Mouse (Mus musculus): Measurements from ENCODE around the gene Kdm4b. TPM values are rescaled to one million over a fixed set of nuclear protein-coding genes. Genes with fewer than 3 reads are reported as not detected.

Kdm4b gene
- polyA plus RNA-seq, 1 experiment from 2014 or later = 24.1 TPM

- Histone ChIP-seq H3K27ac (replicated peaks in 1 of 2; ENCODE audit: control insufficient read depth in 1 of 2, insufficient read depth in 1 of 2, low read depth in 2 of 2, low read length in 2 of 2) (no peak overlapping the region), H3K36me3 (ENCODE audit: control insufficient read depth, insufficient read depth, low read length) (peaks cover 96% of the 10 kb centered on the region), H3K9ac (ENCODE audit: low read length) (no peak overlapping the region), H3K4me3 (ENCODE audit: control insufficient read depth in 1 of 2, insufficient read depth in 1 of 2, low read depth in 1 of 2, low read length in 2 of 2) (no peak overlapping the region), H3K27me3 (ENCODE audit: control insufficient read depth, insufficient read depth, low read length) (no peaks in the 10 kb centered on the region), H3K4me2 (ENCODE audit: low read length) (no peak overlapping the region), H3K4me1 (ENCODE audit: control insufficient read depth in 2 of 2, insufficient read depth in 2 of 2, low read length in 2 of 2) (no peaks in the 10 kb centered on the region), H3K9me3 (ENCODE audit: control insufficient read depth, low read length) (no peaks in the 10 kb centered on the region)
- 82% methylated on average over 6 of the region's 6 CpGs for WGBS
- ATAC-seq (ENCODE audit: insufficient number of reproducible peaks, insufficient read depth, low FRiP score, low read depth) = no peak
Observed at GRCm38 (mm10) chr17:56380286-56380685, 54.4 kb downstream of the Kdm4b start.

GRCm38 (mm10) chr17:56381183-56381582 is 55.3 kb downstream of the Kdm4b start:
- Histone ChIP-seq H3K36me3 (ENCODE audit: control insufficient read depth, insufficient read depth, low read length) (peaks cover 96% of the 10 kb centered on the region), H3K4me1 (ENCODE audit: control insufficient read depth in 2 of 2, insufficient read depth in 2 of 2, low read length in 2 of 2) (no peaks in the 10 kb centered on the region), H3K4me3 (ENCODE audit: control insufficient read depth in 1 of 2, insufficient read depth in 1 of 2, low read depth in 1 of 2, low read length in 2 of 2) (no peak overlapping the region), H3K4me2 (ENCODE audit: low read length) (no peak overlapping the region), H3K27me3 (ENCODE audit: control insufficient read depth, insufficient read depth, low read length) (no peaks in the 10 kb centered on the region), H3K9ac (ENCODE audit: low read length) (no peak overlapping the region), H3K27ac (replicated peaks in 1 of 2; ENCODE audit: control insufficient read depth in 1 of 2, insufficient read depth in 1 of 2, low read depth in 2 of 2, low read length in 2 of 2) (no peak overlapping the region), H3K9me3 (ENCODE audit: control insufficient read depth, low read length) (no peaks in the 10 kb centered on the region)
- no peak for ATAC-seq (ENCODE audit: insufficient number of reproducible peaks, insufficient read depth, low FRiP score, low read depth)
- WGBS = 93% methylated on average over 5 of the region's 5 CpGs

GRCm38 (mm10) chr17:56382997-56383396 is 57.1 kb downstream of the Kdm4b start:
- Histone ChIP-seq H3K4me1 (ENCODE audit: control insufficient read depth in 2 of 2, insufficient read depth in 2 of 2, low read length in 2 of 2) (no peaks in the 10 kb centered on the region), H3K36me3 (ENCODE audit: control insufficient read depth, insufficient read depth, low read length) (peaks cover 96% of the 10 kb centered on the region), H3K27ac (replicated peaks in 1 of 2; ENCODE audit: control insufficient read depth in 1 of 2, insufficient read depth in 1 of 2, low read depth in 2 of 2, low read length in 2 of 2) (no peak overlapping the region), H3K4me3 (ENCODE audit: control insufficient read depth in 1 of 2, insufficient read depth in 1 of 2, low read depth in 1 of 2, low read length in 2 of 2) (no peak overlapping the region), H3K9ac (ENCODE audit: low read length) (no peak overlapping the region), H3K4me2 (ENCODE audit: low read length) (no peak overlapping the region), H3K9me3 (ENCODE audit: control insufficient read depth, low read length) (no peaks in the 10 kb centered on the region), H3K27me3 (ENCODE audit: control insufficient read depth, insufficient read depth, low read length) (no peaks in the 10 kb centered on the region)
- 89% methylated on average over 8 of the region's 8 CpGs for WGBS
- ATAC-seq (ENCODE audit: insufficient number of reproducible peaks, insufficient read depth, low FRiP score, low read depth) = no peak

DNA sequence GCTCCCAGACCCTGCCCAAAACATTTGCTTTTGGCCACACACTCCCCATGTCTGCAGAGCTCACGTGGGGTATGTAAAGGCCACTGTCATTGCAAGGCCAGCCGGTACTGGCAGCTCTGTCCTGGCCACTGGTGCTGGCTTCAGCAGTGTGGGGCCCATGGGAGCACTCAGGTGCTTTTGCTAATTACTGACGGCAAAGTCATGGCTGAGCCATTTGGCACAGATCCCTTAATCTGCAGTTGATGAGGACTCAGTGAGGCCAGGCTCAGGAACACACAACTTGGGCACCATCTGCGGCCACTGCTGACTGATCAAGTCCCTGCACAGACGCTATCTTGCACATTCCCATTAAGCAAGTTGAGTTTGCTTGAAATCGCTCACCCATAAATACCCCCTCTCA is 59.0 kb downstream of the Kdm4b start:
- 86% methylated on average over 6 of the region's 6 CpGs for WGBS

GRCm38 (mm10) chr17:56387612-56388011 is 61.8 kb downstream of the Kdm4b start:
- H3K9ac ChIP-seq (ENCODE audit: low read length) = no peak overlapping the region
- H3K27me3 ChIP-seq (ENCODE audit: control insufficient read depth, insufficient read depth, low read length) = no peaks in the 10 kb centered on the region
- 84% methylated on average over 6 of the region's 6 CpGs for WGBS
- ATAC-seq (ENCODE audit: insufficient number of reproducible peaks, insufficient read depth, low FRiP score, low read depth) = no peak
- no peaks in the 10 kb centered on the region for H3K9me3 ChIP-seq (ENCODE audit: control insufficient read depth, low read length)
- no peaks in the 10 kb centered on the region for H3K4me1 ChIP-seq (ENCODE audit: control insufficient read depth in 2 of 2, insufficient read depth in 2 of 2, low read length in 2 of 2)
- no peak overlapping the region for H3K27ac ChIP-seq (replicated peaks in 1 of 2; ENCODE audit: control insufficient read depth in 1 of 2, insufficient read depth in 1 of 2, low read depth in 2 of 2, low read length in 2 of 2)
- H3K4me3 ChIP-seq (ENCODE audit: control insufficient read depth in 1 of 2, insufficient read depth in 1 of 2, low read depth in 1 of 2, low read length in 2 of 2) = no peak overlapping the region
- H3K4me2 ChIP-seq (ENCODE audit: low read length) = no peak overlapping the region
- peaks cover 96% of the 10 kb centered on the region for H3K36me3 ChIP-seq (ENCODE audit: control insufficient read depth, insufficient read depth, low read length)

More for the DNA sequence above, 59.0 kb downstream of the Kdm4b start:
- Histone ChIP-seq H3K27me3 (ENCODE audit: control insufficient read depth, insufficient read depth, low read length) (no peaks in the 10 kb centered on the region), H3K4me1 (ENCODE audit: control insufficient read depth in 2 of 2, insufficient read depth in 2 of 2, low read length in 2 of 2) (no peaks in the 10 kb centered on the region), H3K9me3 (ENCODE audit: control insufficient read depth, low read length) (no peaks in the 10 kb centered on the region), H3K4me3 (ENCODE audit: control insufficient read depth in 1 of 2, insufficient read depth in 1 of 2, low read depth in 1 of 2, low read length in 2 of 2) (no peak overlapping the region), H3K9ac (ENCODE audit: low read length) (no peak overlapping the region), H3K4me2 (ENCODE audit: low read length) (no peak overlapping the region), H3K36me3 (ENCODE audit: control insufficient read depth, insufficient read depth, low read length) (peaks cover 96% of the 10 kb centered on the region), H3K27ac (replicated peaks in 1 of 2; ENCODE audit: control insufficient read depth in 1 of 2, insufficient read depth in 1 of 2, low read depth in 2 of 2, low read length in 2 of 2) (no peak overlapping the region)
- no peak for ATAC-seq (ENCODE audit: insufficient number of reproducible peaks, insufficient read depth, low FRiP score, low read depth)

- Histone ChIP-seq H3K9me3 (ENCODE audit: control insufficient read depth, low read length) (no peaks in the 10 kb centered on the region), H3K27ac (replicated peaks in 1 of 2; ENCODE audit: control insufficient read depth in 1 of 2, insufficient read depth in 1 of 2, low read depth in 2 of 2, low read length in 2 of 2) (no peak overlapping the region), H3K27me3 (ENCODE audit: control insufficient read depth, insufficient read depth, low read length) (no peaks in the 10 kb centered on the region), H3K4me1 (ENCODE audit: control insufficient read depth in 2 of 2, insufficient read depth in 2 of 2, low read length in 2 of 2) (no peaks in the 10 kb centered on the region), H3K4me3 (ENCODE audit: control insufficient read depth in 1 of 2, insufficient read depth in 1 of 2, low read depth in 1 of 2, low read length in 2 of 2) (no peak overlapping the region), H3K9ac (ENCODE audit: low read length) (no peak overlapping the region), H3K4me2 (ENCODE audit: low read length) (no peak overlapping the region), H3K36me3 (ENCODE audit: control insufficient read depth, insufficient read depth, low read length) (peaks cover 100% of the 10 kb centered on the region)
- ATAC-seq (ENCODE audit: insufficient number of reproducible peaks, insufficient read depth, low FRiP score, low read depth) = no peak
- WGBS = 94% methylated on average over 6 of the region's 6 CpGs
Observed at GRCm38 (mm10) chr17:56393238-56393637, 67.4 kb downstream of the Kdm4b start.

GRCm38 (mm10) chr17:56393889-56394288 is 68.0 kb downstream of the Kdm4b start:
- H3K4me2 ChIP-seq (ENCODE audit: low read length) = no peak overlapping the region
- 92% methylated on average over 10 of the region's 10 CpGs for WGBS
- H3K9ac ChIP-seq (ENCODE audit: low read length) = no peak overlapping the region

DNA sequence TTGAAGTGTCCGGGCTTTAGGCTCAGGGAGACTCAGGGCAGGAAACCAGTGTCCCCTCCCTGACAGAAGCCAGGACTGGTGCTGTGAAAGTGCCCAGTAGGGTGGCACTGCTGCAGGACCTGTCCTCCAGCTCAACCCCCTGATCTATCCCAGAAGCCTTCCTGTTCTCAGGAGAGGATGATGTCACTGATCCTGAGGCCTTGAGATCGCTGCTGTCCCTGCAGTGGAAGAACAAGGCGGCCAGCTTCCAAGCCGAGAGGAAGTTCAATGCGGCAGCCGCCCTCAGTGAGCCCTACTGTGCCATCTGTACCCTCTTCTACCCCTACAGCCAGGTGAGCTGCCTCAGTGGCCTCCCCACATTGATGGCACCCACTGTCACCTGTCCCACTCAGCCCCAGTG is 70.2 kb downstream of the Kdm4b start:
- H3K27me3 ChIP-seq (ENCODE audit: control insufficient read depth, insufficient read depth, low read length) = no peaks in the 10 kb centered on the region
- H3K36me3 ChIP-seq (ENCODE audit: control insufficient read depth, insufficient read depth, low read length) = peaks cover 100% of the 10 kb centered on the region
- H3K9ac ChIP-seq (ENCODE audit: low read length) = no peak overlapping the region
- H3K9me3 ChIP-seq (ENCODE audit: control insufficient read depth, low read length) = no peaks in the 10 kb centered on the region
- no peak overlapping the region for H3K4me3 ChIP-seq (ENCODE audit: control insufficient read depth in 1 of 2, insufficient read depth in 1 of 2, low read depth in 1 of 2, low read length in 2 of 2)
- no peak for ATAC-seq (ENCODE audit: insufficient number of reproducible peaks, insufficient read depth, low FRiP score, low read depth)
- no peak overlapping the region for H3K4me2 ChIP-seq (ENCODE audit: low read length)
- H3K4me1 ChIP-seq (ENCODE audit: control insufficient read depth in 2 of 2, insufficient read depth in 2 of 2, low read length in 2 of 2) = no peaks in the 10 kb centered on the region
- WGBS = 85% methylated on average over 6 of the region's 6 CpGs
- no peak overlapping the region for H3K27ac ChIP-seq (replicated peaks in 1 of 2; ENCODE audit: control insufficient read depth in 1 of 2, insufficient read depth in 1 of 2, low read depth in 2 of 2, low read length in 2 of 2)

More at GRCm38 (mm10) chr17:56393889-56394288, 68.0 kb downstream of the Kdm4b start:
- no peak for ATAC-seq (ENCODE audit: insufficient number of reproducible peaks, insufficient read depth, low FRiP score, low read depth)
- H3K9me3 ChIP-seq (ENCODE audit: control insufficient read depth, low read length) = no peaks in the 10 kb centered on the region
- no peaks in the 10 kb centered on the region for H3K27me3 ChIP-seq (ENCODE audit: control insufficient read depth, insufficient read depth, low read length)
- H3K27ac ChIP-seq (replicated peaks in 1 of 2; ENCODE audit: control insufficient read depth in 1 of 2, insufficient read depth in 1 of 2, low read depth in 2 of 2, low read length in 2 of 2) = no peak overlapping the region
- H3K4me1 ChIP-seq (ENCODE audit: control insufficient read depth in 2 of 2, insufficient read depth in 2 of 2, low read length in 2 of 2) = no peaks in the 10 kb centered on the region
- peaks cover 100% of the 10 kb centered on the region for H3K36me3 ChIP-seq (ENCODE audit: control insufficient read depth, insufficient read depth, low read length)
- H3K4me3 ChIP-seq (ENCODE audit: control insufficient read depth in 1 of 2, insufficient read depth in 1 of 2, low read depth in 1 of 2, low read length in 2 of 2) = no peak overlapping the region
